Mouse (Mus musculus) cerebellum, postnatal 36 days (tissue): ENCODE results near the gene Baiap3.
"Not testable (repeated sequence)": the region's sequence is repeated elsewhere in the genome, so short reads cannot be mapped to it uniquely, and the experiment has no call there.

ENCODE experiments used
- DNase-seq, 2 experiments: peaks; one replicate each; pipeline ENCODE4 v3.0.0; 2021 to 2022; ENCODE audit warnings: mixed read lengths in 2 of 2

Gene Baiap3

DNA sequence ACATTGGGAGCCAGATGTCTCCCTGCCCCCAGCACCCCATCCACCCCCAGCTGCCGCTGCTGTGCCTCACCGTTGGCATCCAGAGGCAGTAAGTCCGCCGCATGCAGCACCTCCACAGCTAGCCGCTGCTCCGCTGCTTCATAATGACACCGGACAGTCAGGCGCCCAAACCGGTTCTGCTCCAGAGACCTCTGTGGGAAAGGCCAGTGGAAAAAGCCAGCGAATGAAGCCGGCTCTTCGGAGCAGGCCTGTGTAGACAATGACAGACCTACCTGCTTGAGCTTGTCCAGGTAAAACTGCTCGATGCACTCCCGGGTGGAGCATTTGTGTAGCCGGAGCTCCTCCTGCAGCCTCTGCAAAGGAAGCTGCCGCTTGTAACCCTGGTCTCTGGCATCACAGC, 11.9 kb downstream of the Baiap3 start:
- no peak for DNase-seq

DNA sequence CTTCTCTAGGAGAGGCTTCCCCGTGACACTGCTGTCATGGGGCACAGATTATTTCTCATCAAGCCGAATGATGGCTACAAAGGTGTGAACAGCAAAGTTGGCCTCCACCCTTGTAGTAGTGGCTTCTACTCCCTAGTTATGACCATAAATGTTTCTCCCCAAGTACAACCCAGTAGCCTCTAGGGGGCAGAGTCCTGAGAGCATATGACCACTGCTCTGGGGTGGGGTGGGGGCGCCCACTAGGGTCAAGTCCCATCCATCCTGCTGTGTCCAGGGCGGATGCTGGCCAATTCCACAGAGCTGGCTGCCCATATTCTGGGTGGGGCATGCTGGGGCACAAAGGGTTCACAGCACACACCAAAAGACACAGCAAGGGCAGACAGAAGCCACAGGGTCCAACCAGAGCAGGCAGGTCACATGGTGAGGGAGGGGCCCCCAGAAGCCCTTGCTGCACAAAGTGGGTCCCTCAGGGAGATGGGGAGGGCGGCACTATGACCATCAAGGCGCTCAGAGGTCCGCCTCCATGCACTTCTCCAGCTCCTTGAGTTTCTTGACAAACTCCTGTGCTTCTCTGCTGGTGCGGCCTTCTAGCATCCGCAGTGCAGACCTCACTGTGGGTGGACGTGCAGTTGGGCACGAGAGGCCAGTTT, 12.9 kb downstream of the Baiap3 start:
- no peak for DNase-seq

DNA sequence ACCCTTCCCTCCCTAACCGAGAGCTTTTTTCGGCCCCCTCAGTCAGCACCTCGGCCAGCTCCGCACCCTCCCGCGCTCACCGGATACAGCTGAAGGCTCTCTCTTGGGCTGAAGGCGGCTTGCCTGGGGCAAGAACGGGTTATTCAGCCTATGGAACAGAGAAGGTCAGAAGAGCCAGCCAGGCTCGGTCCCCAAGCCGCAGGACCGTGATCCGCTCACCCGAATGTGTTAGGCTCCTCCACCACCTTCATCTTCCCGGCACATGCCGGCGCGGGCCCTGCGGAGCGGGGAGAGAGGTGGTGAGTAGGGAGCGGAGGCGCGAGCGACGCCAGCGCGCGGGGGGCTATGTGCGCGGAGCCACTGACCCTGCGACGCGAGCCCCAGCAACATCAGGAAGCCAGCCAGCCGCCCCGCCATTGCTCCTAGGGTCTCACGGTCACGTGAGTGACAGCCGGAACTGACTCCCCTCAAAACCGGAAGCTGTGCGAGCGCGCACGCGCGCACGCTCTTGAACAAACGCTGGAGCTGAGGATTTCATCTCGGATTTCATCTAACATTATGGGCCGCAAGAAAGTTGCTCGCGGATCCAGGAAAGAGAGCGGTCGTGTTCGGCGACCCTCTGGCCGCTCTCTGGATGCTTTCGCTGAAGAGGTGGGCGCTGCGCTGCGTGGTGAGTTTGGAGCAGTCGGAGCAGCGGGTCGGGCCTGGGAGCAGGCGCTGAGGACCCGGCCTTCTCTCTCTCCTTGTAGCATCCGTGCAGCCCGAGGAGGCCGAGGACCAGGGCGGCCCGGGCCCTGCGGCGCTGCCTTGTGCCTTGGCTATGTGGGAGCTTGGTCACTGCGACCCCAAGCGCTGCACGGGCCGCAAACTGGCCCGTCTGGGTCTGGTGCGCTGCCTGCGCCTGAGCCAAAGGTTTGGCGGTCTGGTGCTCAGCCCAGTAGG, 16.2 kb downstream of the Baiap3 start, which contains the start of the genes Gnptg and Tsr3:
Gene Gnptg (minus strand): TSS at position 430 of the 942 bp plus-strand sequence.
Gene Tsr3 (plus strand): TSS at position 476 of the 942 bp plus-strand sequence.
- peak; percentile 84 to 88 for DNase-seq

GRCm38 (mm10) chr17:25235635-25236034, 20.5 kb downstream of the Baiap3 start:
- DNase-seq = no peak

- DNase-seq = not testable (repeated sequence)
These were observed 24.5 kb downstream of the Baiap3 start for GRCm38 (mm10) chr17:25231621-25232020.

DNA sequence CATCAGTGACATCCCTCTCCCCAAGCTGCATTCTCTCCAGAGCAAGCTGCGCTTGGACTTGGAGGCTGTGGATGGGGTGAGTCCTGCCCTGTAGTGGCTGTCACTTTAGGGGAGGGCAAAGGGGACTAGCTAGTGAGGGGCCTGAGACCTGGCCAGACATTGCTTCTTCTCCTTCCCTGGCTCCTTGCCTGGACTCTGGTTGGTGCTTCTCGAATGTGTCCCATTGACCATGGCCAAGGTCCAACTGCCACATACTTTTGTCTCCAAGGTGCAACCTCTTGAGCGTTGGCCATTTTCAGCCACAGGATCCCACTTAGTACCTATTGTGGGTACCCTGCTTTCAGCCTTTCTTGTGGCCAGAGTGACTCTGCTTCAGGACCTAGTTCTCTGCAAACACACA, 25.5 kb downstream of the Baiap3 start:
- no peak for DNase-seq

GRCm38 (mm10) chr17:25230014-25230655, 26.0 kb downstream of the Baiap3 start:
- not testable (repeated sequence) for DNase-seq

DNA sequence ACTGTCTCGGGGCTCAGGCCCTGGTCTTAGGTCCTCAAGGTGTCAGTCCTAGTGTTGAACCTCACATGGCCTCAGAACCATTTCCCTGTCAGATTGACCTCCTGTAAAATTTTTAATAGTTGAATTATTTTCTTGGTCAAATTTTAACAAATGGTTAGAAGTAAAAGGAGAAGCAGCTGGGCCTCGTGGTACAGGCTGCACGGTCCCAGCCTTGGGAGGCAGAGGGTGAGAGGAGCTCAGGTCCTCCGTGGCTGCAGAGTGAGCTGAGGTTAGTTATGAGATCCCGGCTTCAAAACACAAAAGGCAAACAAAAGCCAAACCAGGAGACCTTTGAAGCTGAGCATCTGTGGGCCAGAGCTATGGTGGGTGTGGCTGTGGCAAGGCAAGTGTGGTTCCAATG, 28.2 kb downstream of the Baiap3 start:
- no peak for DNase-seq

DNA sequence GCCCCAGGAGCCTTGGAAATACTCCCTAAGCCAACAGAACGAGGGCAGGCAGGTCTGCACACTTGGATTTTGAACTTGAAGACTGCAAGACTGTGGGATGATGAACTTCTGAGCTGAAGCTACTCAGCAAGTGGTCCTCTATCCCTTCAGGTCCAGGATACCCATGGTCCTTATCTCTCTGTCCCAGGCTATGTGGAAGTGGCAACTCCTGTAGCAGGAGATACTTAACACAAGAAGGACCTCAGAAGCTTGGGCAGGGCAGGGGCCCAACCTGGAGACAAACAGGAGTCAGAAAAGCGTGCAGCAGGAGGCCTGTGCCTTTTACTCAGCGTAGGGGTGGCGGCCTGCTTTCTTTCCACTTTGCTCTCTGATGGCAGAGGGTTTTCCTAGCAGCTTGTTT, 30.5 kb downstream of the Baiap3 start:
- DNase-seq = no peak

- DNase-seq = no peak
These were observed 31.5 kb downstream of the Baiap3 start for GRCm38 (mm10) chr17:25224586-25225222.

DNA sequence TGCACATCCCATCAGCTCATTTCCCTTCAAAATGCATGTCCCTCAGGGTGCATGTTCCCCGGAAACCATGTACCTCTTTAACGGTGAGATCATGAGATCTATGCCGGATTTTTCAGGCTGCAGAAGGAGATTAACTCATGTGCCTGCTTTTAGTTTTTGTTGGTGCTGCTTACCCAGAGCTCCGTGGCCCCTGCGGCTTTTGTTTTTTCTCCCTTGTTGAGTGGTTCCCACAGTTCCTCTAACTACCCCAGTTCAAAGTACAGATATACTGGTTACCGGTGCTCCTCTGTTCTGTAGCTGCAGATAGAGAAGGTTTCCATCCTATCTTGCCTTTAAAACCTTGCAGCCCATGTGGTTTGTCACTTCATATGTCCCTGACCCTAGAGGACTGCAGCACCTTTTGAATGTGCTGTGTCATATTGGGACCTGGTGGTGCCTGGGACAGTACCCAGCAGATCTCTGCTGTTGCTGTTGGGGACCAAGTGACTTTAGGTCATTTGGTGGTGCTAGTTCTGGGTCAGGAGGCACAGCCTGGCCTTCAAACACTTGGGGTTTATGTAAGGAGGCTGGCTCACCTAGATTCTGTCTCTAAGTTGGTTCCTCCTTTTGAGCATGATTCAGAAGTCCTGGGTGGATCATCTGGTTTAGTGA, 33.1 kb downstream of the Baiap3 start:
- peak in 1 of 2 experiments; percentile 42 for DNase-seq

- peak; percentile 47 to 52 for DNase-seq
These were observed 33.6 kb downstream of the Baiap3 start for GRCm38 (mm10) chr17:25222504-25222940.

- DNase-seq = peak; percentile 80 to 84
These were observed 34.2 kb downstream of the Baiap3 start for GRCm38 (mm10) chr17:25221821-25222503.

DNA sequence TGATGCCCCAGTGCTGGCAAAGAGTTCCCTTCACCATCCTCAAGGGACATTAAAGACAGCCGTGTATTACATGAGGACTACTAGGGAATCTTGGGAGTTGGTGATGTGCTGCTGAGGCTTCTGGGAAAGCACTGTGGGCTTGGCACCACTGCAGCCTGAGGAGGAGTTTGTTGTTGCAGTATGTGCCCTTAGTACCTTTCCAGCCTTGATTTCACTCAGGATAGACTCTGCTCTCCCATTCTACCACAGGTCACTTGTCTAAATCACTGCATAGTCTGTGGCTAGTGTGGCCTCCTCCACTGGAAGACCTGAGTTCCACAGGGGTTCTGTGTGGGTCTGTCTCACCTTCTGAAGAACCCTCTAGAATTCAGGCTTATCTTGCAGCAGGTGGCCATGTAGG, 35.4 kb downstream of the Baiap3 start:
- DNase-seq = no peak

GRCm38 (mm10) chr17:25219492-25220295, 36.5 kb downstream of the Baiap3 start:
- DNase-seq = no peak

DNA sequence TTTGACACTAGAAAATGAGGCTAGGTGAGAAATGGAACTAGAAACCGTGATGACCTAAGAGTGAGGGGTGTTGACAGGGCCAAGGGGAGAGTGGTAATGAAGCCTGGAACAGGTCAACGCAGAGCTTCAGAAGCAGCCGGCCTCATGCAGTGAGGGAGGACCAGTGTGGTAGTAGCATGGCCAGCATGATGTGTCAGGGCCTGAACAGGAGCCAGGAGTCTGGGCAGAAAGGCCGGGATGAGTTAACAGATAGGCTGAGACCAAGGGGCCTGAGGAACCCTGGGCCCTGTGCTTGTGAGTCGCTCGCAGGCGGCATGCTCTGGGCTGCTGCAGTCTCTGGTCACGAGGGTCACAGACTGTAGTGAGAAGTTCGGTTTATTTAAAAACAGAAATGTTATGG, 37.2 kb downstream of the Baiap3 start:
- peak in 1 of 2 experiments; percentile 53 for DNase-seq

DNA sequence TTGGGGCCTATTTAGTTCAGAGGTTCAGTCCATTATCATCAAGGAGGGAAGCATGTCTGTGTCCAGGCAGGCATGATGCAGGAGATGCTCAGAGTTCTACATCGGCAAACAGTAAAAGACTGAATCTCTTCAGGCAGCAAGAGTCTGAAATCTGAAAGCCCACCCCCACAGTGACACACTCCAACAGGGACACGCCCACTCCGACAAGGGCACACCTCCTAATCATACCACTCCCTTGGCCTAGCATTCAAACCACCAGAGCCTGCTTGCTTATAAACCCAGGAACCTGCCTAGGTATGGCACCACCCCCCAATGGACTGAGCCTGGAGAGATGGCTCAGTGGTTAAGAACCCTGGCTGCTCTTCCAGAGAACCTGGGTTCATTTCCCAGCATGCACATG, 40.7 kb downstream of the Baiap3 start:
- no peak for DNase-seq

DNA sequence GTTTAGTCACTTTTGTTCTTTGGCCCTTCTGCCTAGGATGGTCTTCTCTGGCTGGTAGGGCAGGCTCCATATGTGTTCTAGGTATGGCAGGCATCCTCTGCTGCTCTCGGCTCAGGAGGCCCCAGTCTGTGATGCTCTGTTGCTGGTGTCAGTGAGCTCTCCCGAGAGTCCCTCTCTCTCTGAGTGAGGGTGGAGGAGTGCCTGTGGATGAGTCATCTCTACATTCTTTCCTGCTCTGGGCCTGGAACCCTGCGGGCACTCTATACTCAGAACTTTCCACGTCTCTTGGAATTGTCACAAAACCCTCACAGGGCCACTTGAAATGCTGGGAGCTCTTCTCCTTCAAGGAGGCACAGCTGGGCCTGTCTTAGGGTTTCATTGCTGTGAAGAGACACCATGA, 44.5 kb downstream of the Baiap3 start:
- no peak for DNase-seq

GRCm38 (mm10) chr17:25210680-25211466, 45.3 kb downstream of the Baiap3 start:
- peak; percentile 78 for DNase-seq

- no peak for DNase-seq
These were observed 46.2 kb downstream of the Baiap3 start for GRCm38 (mm10) chr17:25210006-25210405.
